Mouse (Mus musculus): Measurements from ENCODE around the gene Rpa2. TPM values are rescaled to one million over a fixed set of nuclear protein-coding genes. Genes with fewer than 3 reads are reported as not detected.
"Not testable (repeated sequence)": the region's sequence is repeated elsewhere in the genome, so short reads cannot be mapped to it uniquely, and the experiment has no call there.

Gene Rpa2
- polyA plus RNA-seq, 1 experiment = 52.5 TPM

DNA sequence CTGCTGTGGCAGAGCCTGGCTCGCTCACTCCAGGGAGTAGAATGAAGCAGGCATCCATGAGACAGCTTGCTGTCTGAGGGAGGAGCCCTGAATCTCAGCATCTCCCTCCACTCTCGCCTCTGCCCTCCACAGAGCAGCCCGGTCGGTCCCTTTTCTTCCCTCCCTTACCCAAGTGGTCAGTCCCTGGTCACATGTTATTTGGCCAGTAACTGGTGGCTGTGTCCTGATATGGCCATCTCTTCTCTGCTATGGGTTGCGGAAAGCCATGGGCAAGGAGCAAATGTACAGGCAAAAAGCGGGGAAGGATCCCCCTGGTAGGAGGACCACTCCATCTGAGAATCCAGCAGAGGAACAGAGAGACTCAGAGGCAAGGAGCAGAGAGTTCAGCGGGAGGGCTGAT is 27.0 kb downstream of the Rpa2 start:
- TF ChIP-seq CTCF (IDR thresholded peaks at IDR 0.05; ENCODE audit: borderline replicate concordance, control insufficient read depth, extremely low read depth, insufficient read depth, low read length, poor library complexity) (no peak), POLR2A (IDR thresholded peaks at IDR 0.05; ENCODE audit: control insufficient read depth, extremely low read depth, insufficient read depth, low read length, poor library complexity) (no peak)
- Histone ChIP-seq H3K27ac (ENCODE audit: control insufficient read depth, insufficient read depth, low read length) (no peak overlapping the region), H3K4me3 (ENCODE audit: control insufficient read depth, insufficient read depth, low read length) (peak overlapping the region; percentile 10), H3K27me3 (ENCODE audit: control insufficient read depth, insufficient read depth, low read length) (peaks cover 2% of the 10 kb centered on the region; the same call in 1 of the 2 replicates), H3K4me1 (replicated peaks; ENCODE audit: control insufficient read depth, insufficient read depth, low read length) (peaks cover 11% of the 10 kb centered on the region), H3K36me3 (ENCODE audit: control insufficient read depth, insufficient read depth, low read length) (no peaks in the 10 kb centered on the region)
- WGBS = 64% methylated on average over 7 of the region's 7 CpGs
- DNase-seq = no peak

GRCm38 (mm10) chr4:132796196-132796886 is 28.2 kb downstream of the Rpa2 start, which contains the start of gene Themis2:
Themis2 (minus strand) TSS chr4:132796387.
- Histone ChIP-seq H3K4me1 (replicated peaks; ENCODE audit: control insufficient read depth, insufficient read depth, low read length) (peaks cover 14% of the 10 kb centered on the region), H3K27ac (ENCODE audit: control insufficient read depth, insufficient read depth, low read length) (no peak within 1 kb of the TSS), H3K36me3 (ENCODE audit: control insufficient read depth, insufficient read depth, low read length) (no peaks in the 10 kb centered on the region), H3K4me3 (ENCODE audit: control insufficient read depth, insufficient read depth, low read length) (peak within 1 kb of the TSS; percentile 61), H3K27me3 (ENCODE audit: control insufficient read depth, insufficient read depth, low read length) (peaks cover 2% of the 10 kb centered on the region; the same call in 1 of the 2 replicates)
- WGBS = 3% methylated on average over 21 of the region's 21 CpGs
- peak; percentile 83 for DNase-seq
- TF ChIP-seq POLR2A (IDR thresholded peaks at IDR 0.05; ENCODE audit: control insufficient read depth, extremely low read depth, insufficient read depth, low read length, poor library complexity) (peak; percentile 40; the same call in 1 of the 2 replicates), CTCF (IDR thresholded peaks at IDR 0.05; ENCODE audit: borderline replicate concordance, control insufficient read depth, extremely low read depth, insufficient read depth, low read length, poor library complexity) (no peak; the same call in 1 of the 2 replicates)

GRCm38 (mm10) chr4:132797461-132797860 is 29.3 kb downstream of the Rpa2 start:
- 11% methylated on average over 1 of the region's 1 CpGs for WGBS
- H3K4me3 ChIP-seq (ENCODE audit: control insufficient read depth, insufficient read depth, low read length) = no peak overlapping the region

DNA sequence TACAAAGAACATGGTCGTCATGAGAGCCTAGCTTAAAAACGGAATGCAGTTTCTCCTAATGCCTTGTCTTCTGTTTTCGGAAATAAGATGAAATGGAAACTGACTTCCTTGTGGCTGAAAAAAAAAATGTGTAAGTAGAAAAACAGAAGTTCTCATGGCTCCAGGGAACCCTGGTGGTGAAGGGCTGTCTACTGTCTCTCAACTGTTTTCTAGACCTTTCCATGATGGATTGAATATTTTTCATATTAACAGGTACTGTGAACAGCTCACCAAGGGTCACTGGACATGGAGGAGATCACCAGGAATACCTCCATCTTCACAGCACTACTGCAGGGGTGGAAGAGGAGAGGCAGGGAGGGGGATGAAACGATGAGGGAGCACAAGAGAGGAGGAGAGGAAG is 29.9 kb downstream of the Rpa2 start:
- H3K27ac ChIP-seq (ENCODE audit: control insufficient read depth, insufficient read depth, low read length) = no peak overlapping the region
- DNase-seq = no peak
- no peaks in the 10 kb centered on the region for H3K36me3 ChIP-seq (ENCODE audit: control insufficient read depth, insufficient read depth, low read length)
- H3K27me3 ChIP-seq (ENCODE audit: control insufficient read depth, insufficient read depth, low read length) = peaks cover 2% of the 10 kb centered on the region; the same call in 1 of the 2 replicates
- WGBS = 22% methylated on average over 4 of the region's 4 CpGs
- TF ChIP-seq CTCF (IDR thresholded peaks at IDR 0.05; ENCODE audit: borderline replicate concordance, control insufficient read depth, extremely low read depth, insufficient read depth, low read length, poor library complexity) (no peak), POLR2A (IDR thresholded peaks at IDR 0.05; ENCODE audit: control insufficient read depth, extremely low read depth, insufficient read depth, low read length, poor library complexity) (no peak)
- peaks cover 24% of the 10 kb centered on the region for H3K4me1 ChIP-seq (replicated peaks; ENCODE audit: control insufficient read depth, insufficient read depth, low read length)
- H3K4me3 ChIP-seq (ENCODE audit: control insufficient read depth, insufficient read depth, low read length) = no peak overlapping the region

More at GRCm38 (mm10) chr4:132797461-132797860, 29.3 kb downstream of the Rpa2 start:
- Histone ChIP-seq H3K27ac (ENCODE audit: control insufficient read depth, insufficient read depth, low read length) (no peak overlapping the region), H3K4me1 (replicated peaks; ENCODE audit: control insufficient read depth, insufficient read depth, low read length) (peaks cover 20% of the 10 kb centered on the region), H3K27me3 (ENCODE audit: control insufficient read depth, insufficient read depth, low read length) (peaks cover 2% of the 10 kb centered on the region; the same call in 1 of the 2 replicates), H3K36me3 (ENCODE audit: control insufficient read depth, insufficient read depth, low read length) (no peaks in the 10 kb centered on the region)
- no peak for TF ChIP-seq CTCF (IDR thresholded peaks at IDR 0.05; ENCODE audit: borderline replicate concordance, control insufficient read depth, extremely low read depth, insufficient read depth, low read length, poor library complexity)
- no peak for TF ChIP-seq POLR2A (IDR thresholded peaks at IDR 0.05; ENCODE audit: control insufficient read depth, extremely low read depth, insufficient read depth, low read length, poor library complexity)
- DNase-seq = no peak

- DNase-seq = not testable (repeated sequence)
These were observed 30.5 kb downstream of the Rpa2 start for GRCm38 (mm10) chr4:132798666-132799065.

DNA sequence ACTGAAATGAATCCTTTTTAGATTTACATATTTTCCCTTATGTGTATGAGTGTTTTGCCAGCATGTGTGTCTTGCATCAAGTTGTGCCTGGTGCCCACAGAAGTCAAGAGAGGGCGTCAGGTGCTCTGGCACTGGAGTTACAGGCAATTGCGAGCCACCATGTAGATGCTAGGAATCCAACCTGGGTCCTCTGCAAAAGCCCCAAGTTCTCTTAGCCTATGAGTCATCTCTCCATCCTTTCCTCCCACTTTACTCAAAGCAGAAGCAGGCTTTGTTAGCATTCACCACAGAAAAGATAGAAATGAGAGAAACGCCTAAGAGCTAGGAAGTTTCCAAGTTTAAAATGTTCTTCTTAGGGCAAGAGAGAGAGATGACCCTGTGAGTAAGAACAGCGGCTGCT is 31.7 kb downstream of the Rpa2 start:
- H3K4me3 ChIP-seq (ENCODE audit: control insufficient read depth, insufficient read depth, low read length) = no peak overlapping the region
- H3K27ac ChIP-seq (ENCODE audit: control insufficient read depth, insufficient read depth, low read length) = no peak overlapping the region
- WGBS = 90% methylated on average over 4 of the region's 4 CpGs
- H3K4me1 ChIP-seq (replicated peaks; ENCODE audit: control insufficient read depth, insufficient read depth, low read length) = peaks cover 22% of the 10 kb centered on the region
- DNase-seq = no peak
- H3K27me3 ChIP-seq (ENCODE audit: control insufficient read depth, insufficient read depth, low read length) = peaks cover 2% of the 10 kb centered on the region; the same call in 1 of the 2 replicates
- H3K36me3 ChIP-seq (ENCODE audit: control insufficient read depth, insufficient read depth, low read length) = no peaks in the 10 kb centered on the region
- TF ChIP-seq CTCF (IDR thresholded peaks at IDR 0.05; ENCODE audit: borderline replicate concordance, control insufficient read depth, extremely low read depth, insufficient read depth, low read length, poor library complexity) (no peak), POLR2A (IDR thresholded peaks at IDR 0.05; ENCODE audit: control insufficient read depth, extremely low read depth, insufficient read depth, low read length, poor library complexity) (no peak)

More at GRCm38 (mm10) chr4:132798666-132799065, 30.5 kb downstream of the Rpa2 start:
- peaks cover 24% of the 10 kb centered on the region for H3K4me1 ChIP-seq (replicated peaks; ENCODE audit: control insufficient read depth, insufficient read depth, low read length)
- H3K27me3 ChIP-seq (ENCODE audit: control insufficient read depth, insufficient read depth, low read length); H3K27ac ChIP-seq (ENCODE audit: control insufficient read depth, insufficient read depth, low read length); H3K4me3 ChIP-seq (ENCODE audit: control insufficient read depth, insufficient read depth, low read length); H3K36me3 ChIP-seq (ENCODE audit: control insufficient read depth, insufficient read depth, low read length): not testable (repeated sequence)
- 97% methylated on average over 3 of the region's 3 CpGs for WGBS
